10 mouse cellular contexts compared by ENCODE assay signal in the genomic region with DNA sequence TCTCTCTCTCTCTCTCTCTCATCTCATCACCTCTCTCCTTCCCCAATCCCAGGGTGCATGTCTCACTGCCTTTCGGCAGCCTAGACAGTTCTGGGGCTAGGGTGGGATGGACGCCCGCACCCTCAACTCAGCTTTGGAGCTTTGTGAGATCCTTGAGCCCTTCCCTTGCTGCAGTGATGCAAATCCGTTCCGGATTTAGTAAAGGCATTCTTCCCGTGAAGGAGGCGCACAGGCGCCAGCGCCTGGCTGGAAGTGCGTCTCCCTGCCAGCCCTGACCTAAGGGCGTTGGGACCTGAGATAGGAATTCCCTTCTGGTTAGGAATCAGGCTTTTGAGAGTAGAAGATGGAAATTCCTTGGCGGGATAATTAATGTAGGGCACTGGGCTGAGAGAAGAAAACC. TPM values are rescaled to one million over a fixed set of nuclear protein-coding genes. Genes with fewer than 3 reads are reported as not detected.
DNase-seq lines count a peak whose midpoint lies in the region; ATAC-seq and TF ChIP-seq lines count a peak whose summit lies in the region.
"Had no signal": no experiment of that assay in that cellular context is flagged by ENCODE, and none has a peak within 500 bp of the region (broad histone marks: within the 10 kb centered on the region; RNA-seq: fewer than 3 reads in every experiment).

No protein-coding gene starts in this region.

- under 1% methylated on average over 12 of the region's 12 CpGs for WGBS in heart, embryonic 13.5 days
- WGBS in midbrain, postnatal 0 days = 1% methylated on average over 12 of the region's 12 CpGs

- peak overlapping the region; percentile 78 for H3K9ac ChIP-seq in heart, embryonic 13.5 days
- no peak overlapping the region; the same call in 1 of the 2 replicates for H3K9ac ChIP-seq in midbrain, postnatal 0 days (replicated peaks; ENCODE audit: low read length, poor library complexity, severe bottlenecking)

- no peak for TF ChIP-seq CTCF in gastrocnemius, adult 2 months (IDR thresholded peaks at IDR 0.05)
- no peak for TF ChIP-seq CTCF in midbrain, postnatal 0 days (IDR thresholded peaks at IDR 0.05)

- ATAC-seq in heart, embryonic 13.5 days (ENCODE audit: extremely low read depth, insufficient number of reproducible peaks, low FRiP score, low TSS enrichment) = no peak
- ATAC-seq in midbrain, postnatal 0 days (ENCODE audit: low FRiP score) = no peak

- H3K27me3 ChIP-seq in heart, embryonic 13.5 days (replicated peaks) = no peaks in the 10 kb centered on the region
- H3K27me3 ChIP-seq in midbrain, postnatal 0 days (ENCODE audit: insufficient read depth, low read length) = no peaks in the 10 kb centered on the region

- H3K4me3 ChIP-seq in gastrocnemius, adult 2 months = peak overlapping the region; percentile 57
- peak overlapping the region; percentile 42 for H3K4me3 ChIP-seq in heart, embryonic 13.5 days
- H3K4me3 ChIP-seq in midbrain, postnatal 0 days (ENCODE audit: low read depth, low read length) = 0 out of 2 replicates have a peak overlapping the region, but pooled peaks have one; percentile 10

- H3K9me3 ChIP-seq in heart, embryonic 13.5 days = no peaks in the 10 kb centered on the region
- H3K9me3 ChIP-seq in midbrain, postnatal 0 days (ENCODE audit: low read length) = no peaks in the 10 kb centered on the region

- H3K36me3 ChIP-seq in heart, embryonic 13.5 days = no peaks in the 10 kb centered on the region
- no peaks in the 10 kb centered on the region for H3K36me3 ChIP-seq in midbrain, postnatal 0 days (ENCODE audit: insufficient read depth, low read length)

- peak; percentile 52 for DNase-seq in gastrocnemius, adult 2 months
- no peak for DNase-seq in gastrocnemius, adult 8-10 months (ENCODE audit: low spot score in 2 of 2)
- peak; percentile 56 for DNase-seq in embryo, embryonic 11 days
- peak; percentile 38 to 62 for DNase-seq in kidney, postnatal 25 days
- DNase-seq in midbrain, postnatal 0 days (ENCODE audit: low spot score) = no peak
- DNase-seq in layer of hippocampus, adult 9-10 months (ENCODE audit: low spot score) = no peak
- no peak for DNase-seq in adipocyte (ENCODE audit: low spot score)

- H3K4me2 ChIP-seq in heart, embryonic 13.5 days = peak overlapping the region; percentile 69
- H3K4me2 ChIP-seq in midbrain, postnatal 0 days (ENCODE audit: low read depth, low read length, poor library complexity, severe bottlenecking) = peak overlapping the region; percentile 39

- intact Hi-C loops in gastrocnemius, adult 2 months (cut with DNase I) = loop anchor here (2.0 kb wide), 1 partner anchor 38 kb away; a partner anchor contains a TSS

- H3K4me1 ChIP-seq in heart, embryonic 13.5 days = peaks cover 23% of the 10 kb centered on the region
- H3K4me1 ChIP-seq in midbrain, postnatal 0 days (ENCODE audit: insufficient read depth, low read length) = 0 out of 2 replicates have a peak, but pooled peaks cover 3% of the 10 kb centered on the region

- peak overlapping the region; percentile 80 for H3K27ac ChIP-seq in gastrocnemius, adult 2 months
- peak overlapping the region; percentile 53 for H3K27ac ChIP-seq in heart, embryonic 13.5 days (replicated peaks)
- no peak overlapping the region for H3K27ac ChIP-seq in midbrain, postnatal 0 days (ENCODE audit: low read depth, low read length)

RNA-seq across cellular contexts. Expression of a gene that starts 9.6 kb away (rescaled TPM):
- total RNA-seq in gastrocnemius, adult 2 months (2021) = under 1 TPM in 1 of 2 experiments, not detected in 1; 0.47 TPM
- total RNA-seq in gastrocnemius, adult 8-10 months (2022) = 1 to 10 TPM in 1 of 4 experiments, under 1 TPM in 1, not detected in 2; 0.32 to 1.4 TPM
- polyA plus RNA-seq in heart, embryonic 13.5 days (2015; fragmentation: Nextera tagmentation; extraction: Ambion mirVana) = not detected in 2 replicates
- not detected in 2 replicates for total RNA-seq in midbrain, postnatal 0 days (2014; rRNA removed)
- not detected in 2 replicates for polyA plus RNA-seq in midbrain, postnatal 0 days (2015; fragmentation: Nextera tagmentation; extraction: Ambion mirVana)
- polyA plus RNA-seq: spleen, adult 2 months had no signal

RNA-seq across cellular contexts. Expression of a gene that starts 9.6 kb away (rescaled TPM):
- not detected for total RNA-seq in gastrocnemius, adult 2 months (2021)
- not detected for total RNA-seq in gastrocnemius, adult 8-10 months (2022)
- not detected in 2 replicates for polyA plus RNA-seq in heart, embryonic 13.5 days (2015; fragmentation: Nextera tagmentation; extraction: Ambion mirVana)
- total RNA-seq in midbrain, postnatal 0 days (2014; rRNA removed) = not detected in 2 replicates
- not detected in 2 replicates for polyA plus RNA-seq in midbrain, postnatal 0 days (2015; fragmentation: Nextera tagmentation; extraction: Ambion mirVana)
- total RNA-seq: gastrocnemius, postnatal 36 days had no signal
- polyA plus RNA-seq: spleen, adult 2 months had no signal

RNA-seq across cellular contexts. Expression of a gene that starts 15.3 kb away (rescaled TPM):
- under 1 TPM in 1 of 2 experiments, not detected in 1; 0.17 TPM for total RNA-seq in gastrocnemius, adult 2 months (2021)
- not detected for total RNA-seq in gastrocnemius, adult 8-10 months (2022)
- polyA plus RNA-seq in heart, embryonic 13.5 days (2015; fragmentation: Nextera tagmentation; extraction: Ambion mirVana) = 0.22 and 0.45 TPM in 2 replicates
- total RNA-seq in midbrain, postnatal 0 days (2014; rRNA removed) = 0.57 and 0.77 TPM in 2 replicates
- 0.26 and 0.31 TPM in 2 replicates for polyA plus RNA-seq in midbrain, postnatal 0 days (2015; fragmentation: Nextera tagmentation; extraction: Ambion mirVana)
- total RNA-seq: gastrocnemius, postnatal 36 days had no signal
- polyA plus RNA-seq: spleen, adult 2 months had no signal

RNA-seq across cellular contexts. Expression of a gene that starts 31.6 kb away (rescaled TPM):
- 1 to 10 TPM; 4.9 to 6.9 TPM for total RNA-seq in gastrocnemius, adult 2 months (2021)
- total RNA-seq in gastrocnemius, adult 8-10 months (2022) = 1 to 10 TPM; 4.4 to 7.7 (median 6.9) TPM
- polyA plus RNA-seq in heart, embryonic 13.5 days (2015; fragmentation: Nextera tagmentation; extraction: Ambion mirVana) = 1.8 and 2.1 TPM in 2 replicates
- 5.2 and 5.6 TPM in 2 replicates for total RNA-seq in midbrain, postnatal 0 days (2014; rRNA removed)
- 2.4 and 2.6 TPM in 2 replicates for polyA plus RNA-seq in midbrain, postnatal 0 days (2015; fragmentation: Nextera tagmentation; extraction: Ambion mirVana)

RNA-seq across cellular contexts. Expression of a gene that starts 38.7 kb away (rescaled TPM):
- 1 to 10 TPM; 5.6 to 7.3 TPM for total RNA-seq in gastrocnemius, adult 2 months (2021)
- 1 to 10 TPM; 3.7 to 8.2 (median 5.5) TPM for total RNA-seq in gastrocnemius, adult 8-10 months (2022)
- polyA plus RNA-seq in heart, embryonic 13.5 days (2015; fragmentation: Nextera tagmentation; extraction: Ambion mirVana) = 12.1 and 14.0 TPM in 2 replicates
- 48.3 and 59.5 TPM in 2 replicates for total RNA-seq in midbrain, postnatal 0 days (2014; rRNA removed)
- polyA plus RNA-seq in midbrain, postnatal 0 days (2015; fragmentation: Nextera tagmentation; extraction: Ambion mirVana) = 39.5 and 47.3 TPM in 2 replicates

Comparison
In these comparisons a context has a peak if more than half of its experiments do, and no peak if none do; other contexts are left out.
1. DNase-seq: peak in gastrocnemius, adult 2 months (single experiment), embryo, embryonic 11 days (single experiment) and kidney, postnatal 25 days (2 of 2); none in gastrocnemius, adult 8-10 months (0 of 2), midbrain, postnatal 0 days (single experiment), layer of hippocampus, adult 9-10 months (single experiment) and adipocyte (single experiment).
2. Peak in every context shown above with its lines, with median percentiles within 50 percentile points of each other: H3K4me3 ChIP-seq.